Mouse (Mus musculus): ENCODE measurements around the gene Stip1.
A peak's percentile ranks its signal among the peaks of the same experiment; 100 is the strongest.
"Not testable (repeated sequence)": the region's sequence is repeated elsewhere in the genome, so short reads cannot be mapped to it uniquely, and the experiment has no call there.

Stip1 gene

DNA sequence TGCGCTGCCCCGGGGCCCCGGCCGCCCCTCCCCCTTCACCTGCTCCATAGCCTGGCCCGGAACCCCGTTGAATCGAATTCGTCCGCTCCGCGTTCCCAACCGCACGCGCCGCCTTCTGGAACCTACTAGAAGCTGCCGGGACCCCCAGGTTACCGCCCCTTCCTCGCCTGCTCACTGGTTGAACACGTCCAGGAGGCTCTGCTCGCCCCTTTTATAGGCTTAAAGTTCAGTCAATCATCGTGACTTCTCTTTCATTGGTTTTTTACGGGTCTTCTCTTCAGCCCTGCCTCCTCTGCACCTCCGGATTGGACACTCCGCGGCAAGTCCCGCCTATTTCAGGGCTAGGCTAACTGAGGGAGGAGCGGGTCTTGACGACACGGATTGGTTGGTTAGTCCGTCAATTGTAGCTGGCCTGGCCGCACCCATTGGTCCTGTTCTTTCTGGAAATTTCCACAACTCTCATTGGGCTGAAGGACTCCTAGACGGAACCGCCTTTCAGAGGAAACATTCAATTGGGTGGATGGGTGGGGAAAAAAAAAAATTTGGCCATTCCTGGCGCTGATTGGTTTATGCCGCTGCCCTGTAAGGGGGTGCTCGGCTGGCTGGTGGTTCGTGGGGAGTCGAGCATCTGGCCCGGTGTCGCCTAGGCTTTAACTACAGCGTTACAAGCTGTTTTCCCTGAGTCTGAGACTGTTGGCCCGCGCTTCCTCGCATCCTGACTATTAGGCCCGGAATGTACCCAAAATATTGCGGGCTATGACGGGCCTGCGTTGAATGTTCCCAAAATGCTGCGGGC, at the start of gene Stip1:
Gene Stip1, minus strand, starts transcription at position 127 of the 796 bp plus-strand sequence.
- peak; percentile 100 for DNase-seq (ENCODE audit: low read depth, low spot score)

DNA sequence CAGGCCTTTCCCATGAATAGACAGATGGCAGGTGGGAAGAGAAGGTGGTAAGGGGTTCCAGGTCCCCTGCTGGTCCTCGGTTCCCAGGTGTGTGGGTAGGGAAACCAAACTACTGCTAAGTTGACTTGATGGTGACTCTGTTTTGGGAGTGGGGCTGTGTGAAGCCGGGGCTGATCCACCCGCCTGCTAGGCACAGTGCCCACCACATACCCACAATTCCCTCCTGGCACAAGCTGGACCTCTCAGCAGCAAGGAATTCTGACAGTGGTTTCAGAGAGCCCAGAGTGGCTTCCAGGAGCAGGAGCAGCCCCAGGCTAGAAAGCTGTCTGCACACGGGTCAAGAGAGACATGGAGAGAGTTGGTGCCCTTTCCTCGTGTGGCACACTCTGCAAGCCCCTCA, 49.3 kb upstream of the Stip1 start:
- DNase-seq (ENCODE audit: low read depth, low spot score), result no peak

DNA sequence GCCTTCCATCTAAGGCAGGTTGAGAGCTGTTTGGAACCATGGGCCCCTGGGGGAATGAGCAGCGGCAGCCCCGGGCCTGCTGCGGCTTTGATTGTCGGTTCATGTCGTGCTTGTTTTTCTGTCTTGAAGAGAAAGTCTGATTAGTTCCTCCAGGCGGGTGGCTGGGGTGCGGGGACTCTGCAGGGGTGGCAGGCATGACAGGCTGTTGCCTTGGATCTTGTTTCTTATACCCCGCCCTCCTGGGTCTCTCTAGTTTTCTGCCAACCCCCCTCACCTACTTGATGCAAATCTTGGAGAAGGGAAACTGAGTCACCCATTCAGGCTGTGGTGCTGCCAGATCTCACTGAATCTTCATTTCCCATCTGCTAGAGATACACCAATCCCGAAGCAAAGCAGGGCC, 48.8 kb upstream of the Stip1 start:
- no peak for DNase-seq (ENCODE audit: low read depth, low spot score)

DNA sequence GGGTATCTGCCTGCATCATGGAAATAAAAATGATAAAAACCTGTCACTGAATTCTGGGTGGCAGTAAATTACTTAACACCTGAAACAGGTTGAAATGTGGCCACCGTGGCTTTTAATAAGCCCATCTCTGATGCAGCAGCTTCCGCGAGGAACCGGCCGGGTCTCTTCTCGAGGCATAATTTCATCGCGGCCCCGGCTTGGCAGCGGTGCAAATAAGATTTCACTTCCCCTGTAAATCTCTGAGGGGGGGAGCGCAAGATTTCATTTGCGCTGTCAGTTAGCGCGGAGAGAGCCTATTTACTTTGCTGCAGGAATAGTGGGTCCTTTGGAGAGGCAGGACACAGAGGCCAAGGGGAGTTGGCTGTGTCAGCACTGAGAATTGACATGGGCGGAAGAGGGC, 45.0 kb upstream of the Stip1 start:
- no peak for DNase-seq (ENCODE audit: low read depth, low spot score)

DNA sequence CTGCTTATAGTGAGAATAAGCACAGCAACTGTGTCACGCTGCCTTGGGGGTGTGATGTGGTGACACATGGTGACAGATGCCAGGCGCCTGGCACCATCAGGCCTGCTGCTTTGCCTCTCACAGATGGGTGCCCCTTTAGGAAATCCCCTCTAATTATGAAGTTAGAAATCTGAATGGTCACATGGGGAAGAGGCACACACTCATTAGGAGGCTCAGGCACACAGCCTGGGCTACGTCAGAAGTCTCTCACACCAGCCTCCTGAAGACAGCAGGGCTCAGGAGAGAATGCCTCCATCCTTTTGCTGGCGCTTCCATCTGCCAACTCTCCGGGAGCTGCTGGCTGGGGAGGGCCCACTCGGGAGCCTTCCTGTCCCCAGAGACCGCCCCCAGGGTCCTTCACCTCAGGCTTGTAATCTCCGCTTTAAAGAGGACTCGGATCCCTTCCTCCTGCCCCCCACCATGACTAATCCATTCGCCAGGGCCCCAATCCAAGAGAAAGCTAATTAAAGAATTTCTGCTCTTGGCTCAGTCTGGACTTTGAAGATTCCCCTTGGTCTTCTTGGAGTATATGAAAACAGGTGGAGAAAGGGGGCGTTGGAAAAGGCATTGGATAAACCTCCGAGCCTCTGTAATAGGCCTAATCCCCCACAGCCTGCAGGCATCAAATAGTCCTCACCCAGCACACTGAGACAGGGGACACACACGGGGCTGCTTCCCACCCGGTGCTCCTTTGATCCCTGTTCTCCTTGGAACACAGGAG, 43.4 kb upstream of the Stip1 start:
- no peak for DNase-seq (ENCODE audit: low read depth, low spot score)

DNA sequence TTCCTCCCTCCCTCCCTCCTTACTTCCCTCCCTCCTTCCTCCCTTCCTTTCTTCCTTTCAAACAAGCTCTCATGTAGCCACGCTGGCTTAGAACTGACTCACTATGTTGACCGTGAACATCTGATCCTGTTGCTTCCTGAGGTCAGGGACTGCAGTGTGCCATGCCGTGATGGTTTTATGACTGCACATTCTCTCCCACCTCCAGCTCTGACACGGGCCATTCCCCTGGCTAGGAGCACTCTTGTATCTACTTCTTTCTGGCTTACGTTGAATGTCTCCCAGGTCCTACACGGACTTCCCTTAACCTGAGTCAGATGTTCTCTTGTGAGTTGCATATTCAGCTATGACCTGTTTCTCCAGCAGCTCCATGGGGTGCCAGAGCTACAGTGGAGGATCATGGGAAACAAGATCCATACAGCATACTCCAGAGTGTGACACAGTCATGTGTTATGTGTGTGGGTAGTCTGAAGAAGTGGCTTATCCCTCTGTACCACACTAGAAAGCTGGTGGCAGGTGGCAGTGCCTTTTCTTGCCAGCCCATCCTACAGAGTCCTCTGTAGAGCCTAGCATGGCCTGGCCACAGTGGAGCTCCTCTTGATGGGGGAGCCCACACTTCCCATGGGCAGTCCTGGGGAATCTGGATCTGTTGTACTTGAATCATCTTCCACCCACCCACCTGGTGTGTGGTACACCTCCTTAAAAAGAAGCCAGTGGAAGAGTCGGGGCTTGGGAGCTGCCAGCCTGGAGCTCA, 41.9 kb upstream of the Stip1 start:
- DNase-seq (ENCODE audit: low read depth, low spot score), result no peak

DNA sequence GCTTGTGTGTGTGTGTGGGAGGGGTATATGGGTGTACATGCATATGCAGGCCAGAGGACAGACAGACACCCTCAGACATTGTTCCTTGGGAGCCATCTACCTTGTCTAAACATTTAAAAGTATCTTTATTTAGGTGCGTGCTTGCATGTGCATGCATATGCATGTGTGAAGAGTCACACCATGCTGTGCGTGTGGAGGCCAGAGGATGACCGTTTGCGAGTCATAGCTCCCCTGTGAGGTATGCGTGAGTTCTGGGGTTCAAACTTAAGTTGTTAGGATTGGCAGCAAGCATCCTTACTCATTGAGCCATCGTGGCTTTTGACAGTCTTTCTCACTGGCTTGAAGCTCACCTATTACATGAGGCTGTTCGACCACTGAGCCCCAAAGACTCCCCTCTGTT, 38.5 kb upstream of the Stip1 start:
- DNase-seq (ENCODE audit: low read depth, low spot score), result no peak

DNA sequence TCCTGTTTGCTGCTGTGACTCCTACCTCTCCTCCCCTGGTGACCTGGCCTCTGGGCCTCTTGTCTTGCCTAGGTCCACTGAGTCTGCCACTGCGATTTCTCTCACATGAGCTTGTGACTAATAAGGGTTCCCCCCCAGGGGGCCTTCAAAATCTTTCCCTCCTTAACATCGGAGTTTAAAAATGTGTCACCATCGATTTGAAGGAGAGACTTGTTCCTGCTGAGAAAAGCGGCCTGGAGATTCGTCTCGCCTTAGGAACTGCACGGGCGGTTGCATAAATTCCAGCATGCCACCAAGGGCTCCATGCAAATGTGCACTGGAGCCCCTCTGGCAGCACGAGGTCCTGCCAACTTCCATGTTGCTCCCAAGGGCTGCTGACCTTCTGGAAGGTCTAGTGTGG, 37.9 kb upstream of the Stip1 start:
- no peak for DNase-seq (ENCODE audit: low read depth, low spot score)

DNA sequence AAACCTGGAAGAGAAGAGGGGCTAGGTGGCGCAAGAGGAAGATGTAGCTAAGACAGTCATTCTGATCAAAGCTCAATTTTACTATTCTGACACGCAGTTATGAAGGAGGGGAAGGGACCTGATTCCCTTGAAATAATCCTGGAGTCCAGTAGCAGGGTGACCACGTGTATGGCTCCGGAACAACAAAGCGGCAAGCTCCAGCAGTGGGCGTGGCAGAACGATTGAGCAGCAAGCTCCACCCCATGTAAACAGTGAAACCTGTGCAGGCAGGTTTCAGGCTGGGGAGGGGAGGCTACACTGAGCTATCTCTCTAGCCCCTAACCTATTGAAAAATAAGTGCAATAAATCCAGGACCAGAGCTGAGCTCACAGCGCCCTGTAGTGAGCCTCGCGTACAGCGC, 35.6 kb upstream of the Stip1 start:
- DNase-seq (ENCODE audit: low read depth, low spot score), result not testable (repeated sequence)

DNA sequence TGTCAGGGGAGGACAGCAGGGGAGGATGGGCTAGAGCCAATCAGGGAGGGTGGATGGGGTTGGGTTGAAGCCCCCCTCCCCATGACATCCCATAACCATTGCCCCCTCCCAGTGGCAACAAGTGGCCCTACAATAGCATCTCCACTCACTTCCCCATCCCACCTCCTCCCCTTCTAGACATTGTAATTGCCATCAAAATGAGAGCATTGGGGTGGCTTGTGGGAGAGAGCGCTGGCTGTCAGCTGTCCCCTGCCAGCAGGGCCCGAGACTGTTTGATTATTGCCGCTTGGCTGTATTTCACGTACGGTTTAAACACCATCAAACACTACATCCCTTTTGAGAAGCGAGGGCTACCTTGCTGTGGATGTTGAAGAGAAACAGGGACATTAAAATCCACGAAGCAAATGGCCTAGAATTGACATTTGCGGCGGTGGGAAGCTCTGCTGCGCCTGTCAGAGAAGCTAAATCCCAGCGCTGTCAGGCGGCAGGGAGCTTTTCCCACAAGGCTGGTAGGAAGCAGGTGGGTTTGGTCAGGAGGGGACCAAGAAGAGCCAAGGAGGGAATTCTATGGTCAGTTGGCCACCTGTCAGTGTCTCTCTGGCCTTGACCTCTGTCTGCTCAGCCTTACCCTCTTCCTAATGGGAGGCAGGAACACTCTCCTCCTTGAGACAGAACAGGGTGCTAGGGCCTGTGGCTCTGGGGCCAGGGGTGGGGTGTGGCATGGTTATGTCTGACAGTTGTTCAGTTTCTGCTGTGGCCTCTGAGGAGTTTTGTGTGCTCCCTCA, 34.4 kb upstream of the Stip1 start:
- DNase-seq (ENCODE audit: low read depth, low spot score), result no peak

DNA sequence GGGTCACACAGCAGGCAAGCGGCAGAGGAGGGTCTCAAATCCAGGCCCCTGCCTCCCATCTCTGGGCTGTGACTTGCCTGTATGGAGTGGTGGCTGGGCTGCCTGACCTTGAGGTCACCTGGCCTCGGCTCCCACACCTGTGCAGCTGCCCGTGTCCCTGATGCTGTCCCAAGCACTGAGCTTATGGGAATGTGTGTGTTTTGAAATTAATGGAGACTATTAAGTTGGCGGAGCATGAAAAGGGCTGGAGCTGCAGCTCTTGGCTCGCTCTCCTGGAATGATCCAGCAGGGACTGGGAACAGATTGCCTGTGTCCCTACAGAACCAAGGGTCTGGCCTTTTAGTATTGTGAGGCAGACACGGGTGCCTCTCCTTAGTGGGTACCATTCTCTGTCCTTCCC, 32.5 kb upstream of the Stip1 start:
- DNase-seq (ENCODE audit: low read depth, low spot score), result no peak

DNA sequence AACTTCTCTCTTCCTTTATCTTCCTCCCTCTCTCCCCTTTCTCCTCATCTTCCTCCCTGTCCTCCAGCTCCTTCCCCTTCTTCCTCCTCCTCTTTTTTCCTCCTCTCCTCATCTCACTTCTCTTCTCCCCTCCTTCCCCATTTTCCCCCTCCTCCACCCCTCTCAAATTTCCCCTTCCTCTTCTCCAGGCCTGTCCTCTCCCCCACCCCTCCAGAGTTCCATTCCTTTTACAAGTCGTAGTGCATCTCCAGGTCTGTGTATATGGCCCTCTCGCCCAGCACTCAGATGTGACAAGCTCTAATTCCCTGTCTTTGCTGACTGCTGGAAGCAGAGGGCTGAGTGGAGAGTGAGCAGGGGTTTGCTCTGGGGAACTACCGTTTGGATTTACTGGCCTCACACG, 31.0 kb upstream of the Stip1 start:
- DNase-seq (ENCODE audit: low read depth, low spot score), result no peak

DNA sequence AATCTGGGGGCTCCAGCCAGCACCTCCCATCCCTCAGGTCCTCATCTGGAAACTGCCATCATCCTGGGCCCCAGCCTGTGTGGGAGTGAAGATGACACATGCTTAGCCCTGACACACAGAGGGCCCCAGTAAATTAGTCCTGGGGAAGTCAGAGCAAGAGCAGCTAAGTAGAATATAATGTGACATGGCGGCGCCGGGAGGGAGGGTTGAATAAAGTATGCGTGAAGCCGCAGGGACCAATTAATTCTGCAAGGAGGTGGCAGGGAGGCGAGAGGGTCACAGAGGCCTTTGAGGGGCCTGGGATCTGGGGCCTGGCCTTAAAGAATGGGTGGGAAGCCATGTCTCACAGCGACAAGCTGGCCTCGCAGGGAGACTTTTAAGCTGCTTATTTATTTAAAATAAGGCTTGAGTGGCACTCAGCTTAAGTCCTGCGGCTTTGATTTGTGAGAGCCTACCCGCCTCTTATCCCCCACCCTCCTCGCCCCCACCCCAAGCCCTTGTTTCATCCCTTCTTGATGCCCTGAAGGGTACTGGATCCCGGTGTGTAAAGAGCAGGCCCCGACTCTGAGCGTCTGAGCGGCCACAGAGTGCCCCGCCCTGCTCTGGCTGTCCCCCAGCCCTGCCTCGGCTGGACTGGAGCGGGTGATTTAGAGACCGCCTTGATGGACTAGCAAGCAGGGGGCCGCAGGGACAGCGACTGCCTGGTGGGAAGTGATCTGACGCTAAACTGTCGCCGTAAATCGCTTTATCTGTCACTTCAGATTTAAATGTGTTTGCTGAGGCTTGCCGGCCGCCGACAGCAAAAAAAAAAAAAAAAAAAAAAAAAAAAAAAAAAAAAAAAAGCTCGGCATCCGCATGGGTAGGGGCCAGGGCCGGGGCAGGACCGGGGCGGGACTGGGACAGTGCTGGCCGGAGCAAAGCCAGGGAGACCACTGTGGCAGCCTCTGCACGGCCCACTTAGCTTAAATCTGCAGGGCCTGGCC, 30.3 kb upstream of the Stip1 start:
- DNase-seq (ENCODE audit: low read depth, low spot score), result no peak

DNA sequence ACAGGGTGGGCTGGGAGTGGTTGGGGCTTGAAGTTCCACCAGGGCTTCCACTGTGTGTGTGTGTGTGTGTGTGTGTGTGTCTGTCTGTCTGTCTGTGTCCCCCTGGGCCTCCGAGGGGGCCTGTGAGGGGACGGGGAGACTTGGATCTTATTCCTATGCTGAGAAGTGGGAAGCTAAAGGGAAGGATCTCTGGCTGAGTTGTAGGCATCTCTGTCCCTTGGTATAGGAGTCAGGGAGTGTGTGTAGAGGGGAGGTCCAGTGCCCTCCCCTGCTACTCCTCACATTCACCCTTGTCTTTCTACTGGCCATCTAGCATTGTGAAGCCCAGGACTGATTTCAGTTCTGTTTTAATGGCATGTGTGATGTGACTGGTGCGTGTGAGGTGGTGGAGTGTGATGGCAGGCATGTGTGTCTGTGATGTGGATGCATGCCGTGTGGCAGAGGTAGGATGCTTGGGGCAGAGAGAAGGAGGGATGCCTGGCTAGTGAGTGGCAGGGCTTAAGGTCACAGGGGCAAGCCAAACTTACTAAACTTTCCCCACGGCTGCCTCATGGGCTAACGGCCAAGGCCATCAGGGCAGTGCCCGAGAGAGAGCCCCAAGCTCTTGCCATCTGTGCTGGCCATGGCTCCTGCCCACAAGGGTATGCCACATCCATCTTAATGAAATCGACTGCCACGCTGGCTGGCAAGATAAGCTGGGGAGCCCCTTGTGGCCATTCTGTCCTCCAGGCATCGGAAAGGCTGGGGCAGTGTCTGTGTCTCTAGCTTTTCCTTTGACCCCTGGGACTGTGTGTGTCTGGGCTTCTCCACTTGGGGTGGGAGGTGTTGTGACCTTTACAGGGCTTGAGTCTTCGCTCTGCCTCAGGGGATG, 29.1 kb upstream of the Stip1 start:
- DNase-seq (ENCODE audit: low read depth, low spot score), result no peak

DNA sequence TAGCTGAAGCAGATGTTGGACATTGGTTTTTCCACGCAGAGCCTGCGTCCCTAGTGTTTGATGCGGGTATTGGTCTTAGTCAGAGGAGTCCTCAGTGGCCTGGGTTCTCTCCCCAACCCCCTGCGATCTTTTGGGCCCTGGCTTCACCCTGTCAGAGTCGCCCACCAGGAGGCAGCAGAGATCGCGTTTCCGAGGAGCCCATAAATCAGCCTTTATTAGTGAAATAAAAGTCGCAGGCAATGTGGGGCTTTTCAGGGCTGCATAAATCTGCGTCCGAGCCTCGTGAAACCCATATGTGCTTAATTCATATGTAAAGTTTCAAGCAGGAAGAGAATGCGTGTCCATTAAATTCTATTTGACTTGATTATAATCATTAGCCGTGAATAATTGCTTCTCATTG, 28.4 kb upstream of the Stip1 start:
- no peak for DNase-seq (ENCODE audit: low read depth, low spot score)

DNA sequence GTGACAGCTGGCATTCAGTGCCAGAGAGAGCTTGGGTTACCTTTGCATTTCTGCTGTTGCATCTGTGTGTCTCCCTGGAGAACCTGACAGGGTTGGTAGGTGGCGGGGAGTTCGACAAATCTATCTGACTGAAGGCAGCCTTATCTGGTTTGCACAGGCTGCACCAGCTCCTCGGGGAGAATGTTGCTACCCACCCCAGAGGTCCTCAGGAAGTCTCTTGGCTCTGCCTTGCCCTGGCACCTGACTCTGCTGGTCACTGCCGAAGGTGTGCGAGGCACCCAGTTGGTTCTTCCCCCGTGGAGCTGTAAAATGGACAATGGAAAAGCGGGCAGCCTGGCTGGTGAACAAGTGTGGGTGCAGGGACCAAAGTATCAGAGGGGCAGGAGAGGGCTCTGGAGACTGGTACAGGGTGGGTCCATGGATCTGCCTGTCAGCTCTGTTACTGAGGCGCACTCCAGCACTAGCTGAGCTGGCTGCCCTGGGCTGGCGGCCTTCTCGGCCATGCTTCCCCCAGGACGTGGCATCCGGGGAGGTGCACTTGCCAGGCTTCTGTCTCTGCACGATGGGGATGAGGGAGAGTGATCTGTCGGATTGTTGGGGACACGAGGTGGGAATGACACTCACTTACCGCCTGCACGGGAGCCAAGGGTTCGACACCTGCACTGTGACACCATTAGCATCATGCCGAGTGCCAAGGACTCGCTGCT, 27.7 kb upstream of the Stip1 start:
- no peak for DNase-seq (ENCODE audit: low read depth, low spot score)

DNA sequence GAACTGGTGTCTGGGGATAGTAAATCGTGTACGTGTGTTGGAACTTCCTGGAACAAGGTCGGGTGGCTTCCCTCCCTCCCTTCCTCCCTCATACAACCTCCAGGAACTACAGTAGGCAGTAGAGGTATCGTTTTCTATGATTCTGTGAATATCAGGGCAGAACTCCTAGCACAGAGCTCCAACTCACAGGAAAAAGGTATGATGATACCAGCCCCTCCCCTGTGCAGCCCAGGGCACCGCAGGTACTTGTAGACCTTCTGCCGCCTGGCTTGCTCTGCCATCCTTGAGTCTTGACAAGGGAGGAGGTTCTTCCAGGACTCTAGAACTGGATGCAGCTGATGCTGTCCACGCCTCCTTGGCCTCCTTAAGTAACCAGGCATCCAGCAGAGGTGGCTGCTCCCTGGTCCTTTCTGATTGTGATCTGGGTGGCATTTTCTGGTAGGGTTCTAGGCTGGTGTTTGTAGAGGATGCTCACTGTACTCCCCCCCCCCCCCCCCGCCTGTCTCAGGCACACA, 27.1 kb upstream of the Stip1 start:
- DNase-seq (ENCODE audit: low read depth, low spot score), result no peak

DNA sequence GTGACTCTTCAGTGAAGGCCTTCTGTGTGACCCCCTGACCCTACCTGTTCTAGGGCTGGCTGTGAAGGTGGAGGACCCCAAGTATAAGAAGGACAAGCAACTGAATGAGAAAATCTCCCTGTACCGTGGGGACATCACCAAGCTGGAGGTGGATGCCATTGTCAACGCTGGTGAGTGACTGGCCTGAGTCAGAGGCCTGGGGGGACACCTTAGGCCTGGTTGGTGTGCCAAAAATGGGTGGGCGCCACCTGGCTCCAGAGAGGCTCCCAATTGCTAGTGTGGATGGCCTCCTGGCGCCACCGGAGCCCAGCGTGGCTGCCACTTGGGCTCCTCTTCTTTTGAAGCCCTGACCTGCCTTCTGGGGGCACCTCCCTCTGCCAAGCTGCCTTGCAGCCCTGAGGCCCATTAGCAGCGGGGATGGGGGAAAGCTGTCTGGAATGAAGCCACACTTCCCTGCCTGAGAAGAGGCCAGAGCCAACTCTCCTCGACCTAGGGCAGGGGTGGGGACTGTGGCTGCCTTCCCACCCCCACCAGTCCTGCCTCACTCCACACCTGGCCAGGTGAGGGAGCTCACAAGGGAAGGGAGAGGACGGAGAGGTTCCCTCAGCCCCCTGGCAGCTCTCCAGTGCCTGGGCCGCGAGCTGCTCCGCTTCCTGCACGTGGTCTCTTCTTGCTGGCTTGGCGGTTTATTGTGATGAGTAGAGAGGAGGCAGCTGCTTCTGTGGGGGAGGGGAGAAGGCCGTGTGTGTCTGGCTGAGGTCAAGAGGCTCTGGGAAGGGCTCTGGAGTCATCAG, 26.5 kb upstream of the Stip1 start:
- no peak for DNase-seq (ENCODE audit: low read depth, low spot score)

Data from retina, adult 2 months (tissue).